Mouse (Mus musculus) lung, embryonic 16.5 days (tissue): ENCODE measurements around the gene Tnnt1. TPM values are rescaled to one million over a fixed set of nuclear protein-coding genes. Genes with fewer than 3 reads are reported as not detected.

Source experiments
- ATAC-seq: fragments of 200-750 bp; cut with Nextera tagmentation; 2 replicates; pipeline ENCODE4 v1.8.0; 2017; ENCODE audit warnings: low read depth, mild to moderate bottlenecking, moderate library complexity
- H3K27ac ChIP-seq: fragments of 300-500 bp; sonication (generic); 2 replicates; pipeline ENCODE4 v1.5.1; 2014; ENCODE audit warnings: mild to moderate bottlenecking, control low read depth, low read length
- H3K27me3 ChIP-seq: fragments of 300-500 bp; sonication (generic); 2 replicates; pipeline ENCODE4 v1.6.1; 2014; ENCODE audit warnings: low read depth, low read length, mixed read lengths; ENCODE audit not compliant: control insufficient read depth, insufficient read depth
- H3K36me3 ChIP-seq: fragments of 300-500 bp; sonication (generic); 2 replicates; pipeline ENCODE4 v1.6.1; 2014; ENCODE audit warnings: low read length; ENCODE audit not compliant: control insufficient read depth, insufficient read depth
- H3K4me1 ChIP-seq: fragments of 300-500 bp; sonication (generic); replicated peaks from 2 replicates; pipeline ENCODE4 v1.6.1; 2014; ENCODE audit warnings: low read length, mixed read lengths; ENCODE audit not compliant: control insufficient read depth, insufficient read depth
- H3K4me2 ChIP-seq: fragments of 300-500 bp; sonication (generic); 2 replicates; pipeline ENCODE4 v1.6.1; 2014; ENCODE audit warnings: low read depth, low read length, control low read depth
- H3K4me3 ChIP-seq: fragments of 300-500 bp; sonication (generic); 2 replicates; pipeline ENCODE4 v1.5.1; 2014; ENCODE audit warnings: mild to moderate bottlenecking, low read length, control low read depth
- H3K9ac ChIP-seq: fragments of 300-500 bp; sonication (generic); 2 replicates; pipeline ENCODE4 v1.6.1; 2014; ENCODE audit warnings: low read length, control low read depth
- H3K9me3 ChIP-seq: fragments of 300-500 bp; sonication (generic); 2 replicates; pipeline ENCODE4 v1.6.1; 2016; ENCODE audit warnings: low read length; ENCODE audit not compliant: control insufficient read depth
- WGBS: fragments of 180-500 bp; shearing (Covaris S2); extraction: QIAGEN DNeasy Blood & Tissue Kit; methylation state at CpG from one replicate; pipeline ENCODE4 v1.1.7; 2014; 5-methylcytosine and 5-hydroxymethylcytosine counted together
- polyA plus RNA-seq: library from polyadenylated mRNA; unstranded; fragments of >200 nt; fragmentation: Nextera tagmentation; extraction: Ambion mirVana; gene quantifications from 2 replicates; pipeline ENCODE4 v1.2.1, GENCODE M21; 2015

The Tnnt1 gene
- polyA plus RNA-seq, 1 experiment from 2014 or later, result 28.6 TPM

GRCm38 (mm10) chr7:4470275-4471178 lies 45.7 kb downstream of the Tnnt1 start:
- peak overlapping the region; percentile 59 for H3K9ac ChIP-seq
- H3K4me2 ChIP-seq, result peak overlapping the region; percentile 81
- no peaks in the 10 kb centered on the region; the same call in 1 of the 2 replicates for H3K36me3 ChIP-seq
- peak overlapping the region; percentile 49 for H3K4me3 ChIP-seq
- H3K4me1 ChIP-seq, result peaks cover 10% of the 10 kb centered on the region
- no peak overlapping the region; the same call in 1 of the 2 replicates for H3K27ac ChIP-seq
- WGBS, result 3% methylated on average over 35 of the region's 35 CpGs
- no peaks in the 10 kb centered on the region for H3K9me3 ChIP-seq
- H3K27me3 ChIP-seq, result peaks cover 13% of the 10 kb centered on the region
- peak; percentile 44 for ATAC-seq

GRCm38 (mm10) chr7:4467801-4468200 lies 48.4 kb downstream of the Tnnt1 start:
- H3K4me3 ChIP-seq, result no peak overlapping the region
- no peak overlapping the region for H3K9ac ChIP-seq
- no peak for ATAC-seq

GRCm38 (mm10) chr7:4464194-4464824 lies 51.9 kb downstream of the Tnnt1 start:
- Histone ChIP-seq H3K9me3 (no peaks in the 10 kb centered on the region), H3K36me3 (no peaks in the 10 kb centered on the region), H3K27me3 (no peaks in the 10 kb centered on the region), H3K4me3 (peak overlapping the region; percentile 27), H3K27ac (peak overlapping the region; percentile 89), H3K4me2 (peak overlapping the region; percentile 53), H3K4me1 (peaks cover 6% of the 10 kb centered on the region), H3K9ac (peak overlapping the region; percentile 52)
- peak; percentile 90 for ATAC-seq
- 2% methylated on average over 12 of the region's 12 CpGs for WGBS

More at GRCm38 (mm10) chr7:4467801-4468200, 48.4 kb downstream of the Tnnt1 start:
- H3K36me3 ChIP-seq, result no peaks in the 10 kb centered on the region; the same call in 1 of the 2 replicates
- H3K27ac ChIP-seq, result no peak overlapping the region
- H3K4me1 ChIP-seq, result peaks cover 10% of the 10 kb centered on the region
- no peaks in the 10 kb centered on the region for H3K9me3 ChIP-seq
- 68% methylated on average over 3 of the region's 3 CpGs for WGBS
- H3K4me2 ChIP-seq, result no peak overlapping the region
- H3K27me3 ChIP-seq, result peaks cover 5% of the 10 kb centered on the region

GRCm38 (mm10) chr7:4460576-4461434 lies 55.4 kb downstream of the Tnnt1 start, which contains the start of gene Eps8l1:
Eps8l1 (plus strand) TSS chr7:4460674.
- no peaks in the 10 kb centered on the region for H3K27me3 ChIP-seq
- H3K27ac ChIP-seq, result peak within 1 kb of the TSS; percentile 77
- peak within 1 kb of the TSS; percentile 12 for H3K4me2 ChIP-seq
- H3K9me3 ChIP-seq, result no peaks in the 10 kb centered on the region
- peak within 1 kb of the TSS; percentile 21; the same call in 1 of the 2 replicates for H3K9ac ChIP-seq
- WGBS, result 43% methylated on average over 13 of the region's 16 CpGs
- ATAC-seq, result peak; percentile 79
- no peaks in the 10 kb centered on the region for H3K36me3 ChIP-seq
- peak within 1 kb of the TSS; percentile 34 for H3K4me3 ChIP-seq
- peaks cover 3% of the 10 kb centered on the region; the same call in 1 of the 2 replicates for H3K4me1 ChIP-seq

Other genes with a start within 250 kb of the Tnnt1 start
- gene Ncr1, start 178.7 kb downstream of the Tnnt1 start, polyA plus RNA-seq, result not detected in 2 replicates
- 0.68 and 0.96 TPM in 2 replicates for gene Gp6, start 118.6 kb downstream of the Tnnt1 start, polyA plus RNA-seq
- 19.5 and 22.4 TPM in 2 replicates for gene Rdh13, start 70.7 kb downstream of the Tnnt1 start, polyA plus RNA-seq
- gene Eps8l1, start 55.7 kb downstream of the Tnnt1 start, polyA plus RNA-seq, result 21.3 and 23.6 TPM in 2 replicates
- gene Ppp1r12c, start 14.7 kb downstream of the Tnnt1 start, polyA plus RNA-seq, result 20.1 and 21.0 TPM in 2 replicates
- gene Tnni3, start 7.8 kb upstream of the Tnnt1 start, polyA plus RNA-seq, result 77.2 and 102 TPM in 2 replicates
- gene Dnaaf3, start 16.1 kb upstream of the Tnnt1 start, polyA plus RNA-seq, result 4.7 TPM in 2 replicates
- gene Syt5, start 31.2 kb upstream of the Tnnt1 start, polyA plus RNA-seq, result 5.5 and 8.3 TPM in 2 replicates
- not detected in 2 replicates for gene Ptprh, start 87.7 kb upstream of the Tnnt1 start, polyA plus RNA-seq
- 0.69 and 1.7 TPM in 2 replicates for gene Tmem86b, start 115.0 kb upstream of the Tnnt1 start, polyA plus RNA-seq
- gene Ppp6r1, start 142.6 kb upstream of the Tnnt1 start, polyA plus RNA-seq, result 3.5 and 3.9 TPM in 2 replicates
- 85.7 and 90.9 TPM in 2 replicates for gene Hspbp1, start 168.7 kb upstream of the Tnnt1 start, polyA plus RNA-seq
- 0.68 and 0.74 TPM in 2 replicates for gene Brsk1, start 174.2 kb upstream of the Tnnt1 start, polyA plus RNA-seq
- 0.14 TPM in 1 of 2 replicates, not detected in the other for gene Tmem150b, start 208.9 kb upstream of the Tnnt1 start, polyA plus RNA-seq
- 57.2 and 60.2 TPM in 2 replicates for gene Kmt5c, start 223.7 kb upstream of the Tnnt1 start, polyA plus RNA-seq
- 77.9 and 94.0 TPM in 2 replicates for gene Cox6b2, start 236.7 kb upstream of the Tnnt1 start, polyA plus RNA-seq